Mouse (Mus musculus) lung, postnatal 0 days (tissue): Measurements from ENCODE around the gene Top2a. TPM values are rescaled to one million over a fixed set of nuclear protein-coding genes. Genes with fewer than 3 reads are reported as not detected.
"Not testable (repeated sequence)": the region's sequence is repeated elsewhere in the genome, so short reads cannot be mapped to it uniquely, and the experiment has no call there.

Experiments used
- ATAC-seq: fragments of 200-750 bp; cut with Nextera tagmentation; 2 replicates; pipeline ENCODE4 v1.8.0; 2017; ENCODE audit warnings: moderate library complexity
- DNase-seq: peaks from one replicate; pipeline ENCODE4 v3.0.0-alpha.2; 2016; ENCODE audit warnings: low spot score
- H3K27ac ChIP-seq: fragments of 300-500 bp; sonication (generic); 2 replicates; pipeline ENCODE4 v1.5.1; 2014; ENCODE audit warnings: antibody characterized with exemption, mild to moderate bottlenecking, low read length, mixed read lengths
- H3K27me3 ChIP-seq: fragments of 300-500 bp; sonication (generic); replicated peaks from 2 replicates; pipeline ENCODE4 v1.6.1; 2014; ENCODE audit warnings: low read length, mixed read lengths; ENCODE audit not compliant: insufficient read depth
- H3K36me3 ChIP-seq: fragments of 300-500 bp; sonication (generic); 2 replicates; pipeline ENCODE4 v1.6.1; 2014; ENCODE audit warnings: low read length, mixed read lengths; ENCODE audit not compliant: insufficient read depth
- H3K4me1 ChIP-seq: fragments of 300-500 bp; sonication (generic); 2 replicates; pipeline ENCODE4 v1.6.1; 2014; ENCODE audit warnings: antibody characterized with exemption, low read depth, low read length, mixed read lengths; ENCODE audit not compliant: insufficient read depth
- H3K4me2 ChIP-seq: fragments of 300-500 bp; sonication (generic); replicated peaks from 2 replicates; pipeline ENCODE4 v1.6.1; 2014; ENCODE audit warnings: low read depth, mild to moderate bottlenecking, low read length, moderate library complexity, mixed read lengths
- H3K4me3 ChIP-seq: fragments of 300-500 bp; sonication (generic); 2 replicates; pipeline ENCODE4 v1.5.1; 2014; ENCODE audit warnings: low read depth, low read length
- H3K9ac ChIP-seq: fragments of 300-500 bp; sonication (generic); replicated peaks from 2 replicates; pipeline ENCODE4 v1.6.1; 2014; ENCODE audit warnings: low read depth, mild to moderate bottlenecking
- H3K9me3 ChIP-seq: fragments of 300-500 bp; sonication (generic); 2 replicates; pipeline ENCODE4 v1.6.1; 2016; ENCODE audit warnings: low read length, mixed read lengths
- CTCF ChIP-seq: IDR thresholded peaks from 2 replicates; pipeline ENCODE4 v1.5.1; 2016; ENCODE audit warnings: antibody characterized with exemption, mild to moderate bottlenecking
- EP300 ChIP-seq: IDR thresholded peaks from 2 replicates; pipeline ENCODE4 v1.6.1; 2016; ENCODE audit warnings: antibody characterized with exemption, mild to moderate bottlenecking, control low read depth
- WGBS: fragments of 180-500 bp; shearing (Covaris S2); extraction: QIAGEN DNeasy Blood & Tissue Kit; methylation state at CpG from one replicate; pipeline ENCODE4 v1.1.7; 2014; 5-methylcytosine and 5-hydroxymethylcytosine counted together
- polyA plus RNA-seq: library from polyadenylated mRNA; unstranded; fragments of >200 nt; fragmentation: Nextera tagmentation; extraction: Ambion mirVana; gene quantifications from 2 replicates; pipeline ENCODE4 v1.2.1, GENCODE M21; 2015

Gene Top2a
- polyA plus RNA-seq, 1 experiment from 2014 or later, result 11.1 TPM

- WGBS, result 94% methylated on average over 4 of the region's 4 CpGs
- Histone ChIP-seq H3K9ac (no peak overlapping the region), H3K4me3 (no peak overlapping the region), H3K4me1 (no peaks in the 10 kb centered on the region), H3K36me3 (peaks cover 4% of the 10 kb centered on the region; the same call in 1 of the 2 replicates), H3K27ac (no peak overlapping the region), H3K27me3 (no peaks in the 10 kb centered on the region), H3K9me3 (no peaks in the 10 kb centered on the region), H3K4me2 (no peak overlapping the region)
- ATAC-seq (no peak), DNase-seq (no peak)
- TF ChIP-seq CTCF (no peak), EP300 (no peak)
These were observed 26.3 kb downstream of the Top2a start for GRCm38 (mm10) chr11:98997659-98998058.

- no peak for ATAC-seq
These were observed 28.0 kb downstream of the Top2a start for GRCm38 (mm10) chr11:98995987-98996386.

GRCm38 (mm10) chr11:98990866-98991265 lies 33.1 kb downstream of the Top2a start:
- WGBS, result 87% methylated on average over 6 of the region's 6 CpGs
- TF ChIP-seq EP300 (no peak), CTCF (no peak)

More at GRCm38 (mm10) chr11:98995987-98996386, 28.0 kb downstream of the Top2a start:
- Histone ChIP-seq H3K27me3 (no peaks in the 10 kb centered on the region), H3K36me3 (peaks cover 4% of the 10 kb centered on the region; the same call in 1 of the 2 replicates), H3K4me1 (no peaks in the 10 kb centered on the region), H3K4me2 (no peak overlapping the region), H3K4me3 (no peak overlapping the region), H3K27ac (no peak overlapping the region), H3K9me3 (no peaks in the 10 kb centered on the region), H3K9ac (no peak overlapping the region)
- no peak for DNase-seq
- 93% methylated on average over 7 of the region's 7 CpGs for WGBS
- TF ChIP-seq EP300 (no peak), CTCF (no peak)

GRCm38 (mm10) chr11:98988260-98988659 lies 35.7 kb downstream of the Top2a start:
- H3K27ac ChIP-seq, H3K27me3 ChIP-seq, H3K4me3 ChIP-seq, H3K36me3 ChIP-seq, H3K4me1 ChIP-seq, H3K4me2 ChIP-seq, H3K9ac ChIP-seq, H3K9me3 ChIP-seq, DNase-seq, ATAC-seq: not testable (repeated sequence)
- 96% methylated on average over 5 of the region's 6 CpGs for WGBS

More at GRCm38 (mm10) chr11:98990866-98991265, 33.1 kb downstream of the Top2a start:
- H3K36me3 ChIP-seq, result peaks cover 4% of the 10 kb centered on the region; the same call in 1 of the 2 replicates
- H3K9ac ChIP-seq, result no peak overlapping the region
- no peak for ATAC-seq
- no peak overlapping the region for H3K4me2 ChIP-seq
- H3K4me1 ChIP-seq, result no peaks in the 10 kb centered on the region
- H3K9me3 ChIP-seq, result no peaks in the 10 kb centered on the region
- DNase-seq, result no peak
- no peak overlapping the region for H3K27ac ChIP-seq
- H3K4me3 ChIP-seq, result no peak overlapping the region
- no peaks in the 10 kb centered on the region for H3K27me3 ChIP-seq

- no peak overlapping the region for H3K4me2 ChIP-seq
- peaks cover 3% of the 10 kb centered on the region; the same call in 1 of the 2 replicates for H3K4me1 ChIP-seq
- H3K27me3 ChIP-seq, result no peaks in the 10 kb centered on the region; the same call in 1 of the 2 replicates
- no peaks in the 10 kb centered on the region for H3K36me3 ChIP-seq
- no peak overlapping the region for H3K9ac ChIP-seq
- H3K9me3 ChIP-seq, result no peaks in the 10 kb centered on the region
- TF ChIP-seq CTCF (no peak), EP300 (no peak)
- 83% methylated on average over 7 of the region's 7 CpGs for WGBS
- no peak for DNase-seq
- no peak overlapping the region for H3K4me3 ChIP-seq
- no peak overlapping the region for H3K27ac ChIP-seq
- no peak for ATAC-seq
These were observed 38.4 kb downstream of the Top2a start for GRCm38 (mm10) chr11:98985542-98985941.

GRCm38 (mm10) chr11:98983551-98983950 lies 40.4 kb downstream of the Top2a start:
- ATAC-seq (no peak), DNase-seq (no peak)
- Histone ChIP-seq H3K4me2 (no peak overlapping the region), H3K4me1 (peaks cover 3% of the 10 kb centered on the region; the same call in 1 of the 2 replicates), H3K27me3 (no peaks in the 10 kb centered on the region; the same call in 1 of the 2 replicates), H3K9ac (no peak overlapping the region), H3K9me3 (no peaks in the 10 kb centered on the region), H3K36me3 (no peaks in the 10 kb centered on the region), H3K27ac (no peak overlapping the region), H3K4me3 (no peak overlapping the region)
- 39% methylated on average over 8 of the region's 8 CpGs for WGBS
- TF ChIP-seq EP300, result no peak
- no peak for TF ChIP-seq CTCF

GRCm38 (mm10) chr11:98982773-98983133 lies 41.2 kb downstream of the Top2a start, which contains the start of gene Gjd3:
Gene Gjd3 (minus strand): TSS chr11:98983016.
- DNase-seq, result no peak
- H3K27me3 ChIP-seq, result no peaks in the 10 kb centered on the region; the same call in 1 of the 2 replicates
- H3K9ac ChIP-seq, result no peak within 1 kb of the TSS
- no peaks in the 10 kb centered on the region for H3K9me3 ChIP-seq
- ATAC-seq, result no peak
- peak within 1 kb of the TSS; percentile 55 for H3K4me3 ChIP-seq
- no peak within 1 kb of the TSS for H3K27ac ChIP-seq
- peak within 1 kb of the TSS; percentile 98 for H3K4me2 ChIP-seq
- H3K4me1 ChIP-seq, result peaks cover 3% of the 10 kb centered on the region; the same call in 1 of the 2 replicates
- WGBS, result 3% methylated on average over 25 of the region's 28 CpGs
- H3K36me3 ChIP-seq, result no peaks in the 10 kb centered on the region
- no peak for TF ChIP-seq CTCF
- TF ChIP-seq EP300, result no peak
